Mouse (Mus musculus) lung, embryonic 14.5 days (tissue): Measurements from ENCODE around the gene Hmgn2. TPM values are rescaled to one million over a fixed set of nuclear protein-coding genes. Genes with fewer than 3 reads are reported as not detected.

Experiments
- ATAC-seq: fragments of 200-750 bp; cut with Nextera tagmentation; 2 replicates; pipeline ENCODE4 v1.8.0; 2017; ENCODE audit warnings: mild to moderate bottlenecking, moderate TSS enrichment, moderate library complexity; ENCODE audit not compliant: insufficient read depth
- DNase-seq: peaks from one replicate; pipeline ENCODE4 v3.0.0-alpha.2; 2015
- H3K27ac ChIP-seq: fragments of 300-500 bp; sonication (generic); 2 replicates; pipeline ENCODE4 v1.5.1; 2014; ENCODE audit warnings: low read depth, mild to moderate bottlenecking, moderate library complexity
- H3K27me3 ChIP-seq: fragments of 300-500 bp; sonication (generic); 2 replicates; pipeline ENCODE4 v1.6.1; 2014; ENCODE audit warnings: low read length, control low read depth; ENCODE audit not compliant: insufficient read depth
- H3K36me3 ChIP-seq: fragments of 300-500 bp; sonication (generic); 2 replicates; pipeline ENCODE4 v1.6.1; 2014; ENCODE audit warnings: control low read depth; ENCODE audit not compliant: insufficient read depth
- H3K4me1 ChIP-seq: fragments of 300-500 bp; sonication (generic); 2 replicates; pipeline ENCODE4 v1.6.1; 2014; ENCODE audit warnings: antibody characterized with exemption, control low read depth; ENCODE audit not compliant: insufficient read depth
- H3K4me2 ChIP-seq: fragments of 300-500 bp; sonication (generic); 2 replicates; pipeline ENCODE4 v1.6.1; 2014; ENCODE audit warnings: mild to moderate bottlenecking
- H3K4me3 ChIP-seq: fragments of 300-500 bp; sonication (generic); 2 replicates; pipeline ENCODE4 v1.5.1; 2014; ENCODE audit warnings: low read depth, low read length
- H3K9ac ChIP-seq: fragments of 300-500 bp; sonication (generic); 2 replicates; pipeline ENCODE4 v1.6.1; 2014
- H3K9me3 ChIP-seq: fragments of 300-500 bp; sonication (generic); 2 replicates; pipeline ENCODE4 v1.6.1; 2016; ENCODE audit warnings: low read depth, low read length, control low read depth
- CTCF ChIP-seq: IDR thresholded peaks from 2 replicates; pipeline ENCODE4 v1.5.1; 2016; ENCODE audit warnings: antibody characterized with exemption, low read depth
- WGBS: fragments of 180-500 bp; shearing (Covaris S2); extraction: QIAGEN DNeasy Blood & Tissue Kit; methylation state at CpG from one replicate; pipeline ENCODE4 v1.1.7; 2014; 5-methylcytosine and 5-hydroxymethylcytosine counted together
- polyA plus RNA-seq: library from polyadenylated mRNA; unstranded; fragments of >200 nt; fragmentation: Nextera tagmentation; extraction: Ambion mirVana; gene quantifications from 2 replicates; pipeline ENCODE4 v1.2.1, GENCODE M21; 2014

The Hmgn2 gene
- polyA plus RNA-seq, 1 experiment from 2014 or later: 3,363 TPM

DNA sequence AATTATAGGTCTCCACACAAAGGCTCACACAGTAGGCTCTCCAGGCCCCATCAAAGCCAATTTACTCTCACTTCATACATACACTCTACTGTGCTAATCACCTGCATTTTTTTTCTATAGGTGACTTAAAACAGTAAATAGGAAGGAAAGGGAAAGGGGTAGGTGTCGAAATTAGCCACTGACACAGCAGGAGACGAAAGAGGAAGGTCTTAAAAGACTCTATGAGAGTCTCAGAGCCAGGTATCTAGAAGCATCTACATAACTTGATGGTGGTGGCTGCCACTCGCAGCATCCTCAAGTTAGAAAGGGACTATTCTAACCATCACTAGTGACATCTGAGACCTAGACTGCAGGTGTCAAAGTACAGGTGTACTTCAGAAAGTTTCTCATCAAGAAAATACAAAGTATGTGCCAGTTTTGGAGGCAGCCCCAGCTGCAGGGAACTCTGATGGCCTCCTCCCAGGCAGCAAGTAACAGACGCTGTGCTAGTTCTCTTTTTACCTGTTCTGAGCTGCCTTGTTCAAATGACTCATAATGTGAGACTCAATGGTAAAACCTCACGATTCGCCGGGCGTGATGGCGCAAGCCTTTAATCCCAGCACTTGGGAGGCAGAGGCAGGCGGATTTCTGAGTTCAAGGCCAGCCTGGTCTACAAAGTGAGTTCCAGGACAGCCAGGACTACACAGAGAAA lies 9.7 kb upstream of the Hmgn2 start:
- H3K27me3 ChIP-seq: no peaks in the 10 kb centered on the region
- no peak overlapping the region for H3K4me3 ChIP-seq
- no peaks in the 10 kb centered on the region for H3K9me3 ChIP-seq
- ATAC-seq (no peak), DNase-seq (no peak)
- no peak overlapping the region for H3K27ac ChIP-seq
- peaks cover 58% of the 10 kb centered on the region for H3K36me3 ChIP-seq
- TF ChIP-seq CTCF: no peak
- H3K4me2 ChIP-seq: no peak overlapping the region
- H3K4me1 ChIP-seq: no peaks in the 10 kb centered on the region
- no peak overlapping the region for H3K9ac ChIP-seq
- 92% methylated on average over 10 of the region's 10 CpGs for WGBS

GRCm38 (mm10) chr4:133971741-133972140 lies 3.3 kb upstream of the Hmgn2 start:
- Histone ChIP-seq H3K9me3 (no peaks in the 10 kb centered on the region), H3K4me2 (no peak overlapping the region), H3K27ac (no peak overlapping the region), H3K4me3 (no peak overlapping the region), H3K9ac (no peak overlapping the region), H3K27me3 (no peaks in the 10 kb centered on the region), H3K36me3 (peaks cover 27% of the 10 kb centered on the region), H3K4me1 (peaks cover 6% of the 10 kb centered on the region; the same call in 1 of the 2 replicates)
- ATAC-seq (no peak), DNase-seq (no peak)
- TF ChIP-seq CTCF: no peak
- WGBS: 73% methylated on average over 8 of the region's 8 CpGs

GRCm38 (mm10) chr4:133970876-133971275 lies 2.4 kb upstream of the Hmgn2 start:
- no peak for ATAC-seq
- no peak overlapping the region for H3K9ac ChIP-seq
- WGBS: 83% methylated on average over 13 of the region's 13 CpGs
- no peaks in the 10 kb centered on the region for H3K9me3 ChIP-seq
- TF ChIP-seq CTCF: no peak
- peaks cover 6% of the 10 kb centered on the region; the same call in 1 of the 2 replicates for H3K4me1 ChIP-seq
- H3K4me3 ChIP-seq: no peak overlapping the region
- H3K36me3 ChIP-seq: peaks cover 28% of the 10 kb centered on the region
- H3K27ac ChIP-seq: no peak overlapping the region
- H3K27me3 ChIP-seq: no peaks in the 10 kb centered on the region
- H3K4me2 ChIP-seq: no peak overlapping the region
- no peak for DNase-seq

DNA sequence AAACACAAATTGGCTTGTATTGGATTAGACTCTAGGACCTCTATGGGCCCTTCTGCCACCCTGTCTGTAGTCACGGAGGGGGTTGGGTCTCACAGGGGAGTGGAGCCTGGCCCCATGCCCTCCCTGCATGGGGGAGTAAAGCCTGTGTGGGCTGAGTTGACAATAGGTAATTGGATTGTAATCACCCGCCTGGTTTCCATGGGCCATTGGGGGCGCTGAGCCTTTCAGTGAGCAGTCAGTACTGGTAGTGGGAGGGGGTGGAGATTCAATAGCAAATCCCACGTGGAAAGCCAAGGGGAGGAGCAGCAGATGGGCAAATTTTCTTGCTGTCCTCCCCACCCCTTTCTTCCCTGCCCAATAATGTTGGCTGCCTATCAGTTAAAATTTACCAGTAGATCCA lies 1.7 kb upstream of the Hmgn2 start:
- Histone ChIP-seq H3K36me3 (peaks cover 34% of the 10 kb centered on the region), H3K4me2 (no peak overlapping the region), H3K9ac (no peak overlapping the region), H3K27ac (no peak overlapping the region), H3K4me1 (peaks cover 6% of the 10 kb centered on the region; the same call in 1 of the 2 replicates), H3K9me3 (no peaks in the 10 kb centered on the region), H3K4me3 (no peak overlapping the region), H3K27me3 (no peaks in the 10 kb centered on the region)
- DNase-seq: no peak
- 49% methylated on average over 4 of the region's 4 CpGs for WGBS
- no peak for TF ChIP-seq CTCF
- no peak for ATAC-seq

GRCm38 (mm10) chr4:133969114-133969770 lies 792 bp upstream of the Hmgn2 start:
- Histone ChIP-seq H3K36me3 (peaks cover 38% of the 10 kb centered on the region), H3K9me3 (no peaks in the 10 kb centered on the region), H3K4me3 (no peak overlapping the region), H3K27me3 (no peaks in the 10 kb centered on the region), H3K27ac (peak overlapping the region; percentile 99; the same call in 1 of the 2 replicates), H3K9ac (peak overlapping the region; percentile 97; the same call in 1 of the 2 replicates), H3K4me2 (peak overlapping the region; percentile 98), H3K4me1 (peaks cover 6% of the 10 kb centered on the region; the same call in 1 of the 2 replicates)
- 51% methylated on average over 8 of the region's 8 CpGs for WGBS
- ATAC-seq: no peak
- TF ChIP-seq CTCF: no peak
- DNase-seq: no peak

DNA sequence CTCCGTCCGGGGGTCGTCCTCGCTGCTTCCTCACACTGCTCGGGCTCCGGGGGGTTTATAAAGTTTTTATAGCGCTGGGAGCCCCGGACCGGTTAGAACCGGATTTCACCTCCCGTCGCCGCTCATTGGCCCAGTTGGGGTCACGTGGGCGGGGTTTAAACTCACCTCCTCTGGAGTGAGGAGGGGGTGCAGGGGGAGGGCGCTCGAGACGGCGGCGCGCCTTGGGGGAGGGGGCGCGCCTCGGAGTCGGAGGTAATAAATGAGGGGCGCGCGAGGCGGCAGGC lies 642 bp downstream of the Hmgn2 start:
- no peaks in the 10 kb centered on the region for H3K27me3 ChIP-seq
- H3K9me3 ChIP-seq: no peaks in the 10 kb centered on the region
- peak overlapping the region; percentile 98 for H3K4me2 ChIP-seq
- H3K27ac ChIP-seq: peak overlapping the region; percentile 99
- H3K9ac ChIP-seq: peak overlapping the region; percentile 97
- WGBS: under 1% methylated on average over 29 of the region's 29 CpGs
- H3K4me3 ChIP-seq: peak overlapping the region; percentile 69
- peak; percentile 99 for DNase-seq
- H3K36me3 ChIP-seq: peaks cover 50% of the 10 kb centered on the region
- H3K4me1 ChIP-seq: peaks cover 6% of the 10 kb centered on the region; the same call in 1 of the 2 replicates
- no peak for TF ChIP-seq CTCF
- ATAC-seq: peak; percentile 88

GRCm38 (mm10) chr4:133967138-133967865 lies 1.1 kb downstream of the Hmgn2 start:
- peak overlapping the region; percentile 97 for H3K9ac ChIP-seq
- no peak for TF ChIP-seq CTCF
- peak overlapping the region; percentile 98 for H3K4me2 ChIP-seq
- peak overlapping the region; percentile 69 for H3K4me3 ChIP-seq
- peak overlapping the region; percentile 99 for H3K27ac ChIP-seq
- ATAC-seq: peak; percentile 73
- H3K36me3 ChIP-seq: peaks cover 53% of the 10 kb centered on the region
- peaks cover 6% of the 10 kb centered on the region; the same call in 1 of the 2 replicates for H3K4me1 ChIP-seq
- H3K27me3 ChIP-seq: no peaks in the 10 kb centered on the region
- peak; percentile 99 for DNase-seq
- H3K9me3 ChIP-seq: no peaks in the 10 kb centered on the region
- WGBS: under 1% methylated on average over 100 of the region's 101 CpGs
